Mouse (Mus musculus) neutrophil, adult 83 days (primary cell): ENCODE data around the gene Dusp11. TPM values are rescaled to one million over a fixed set of nuclear protein-coding genes. Genes with fewer than 3 reads are reported as not detected.

Source experiments
- total RNA-seq, 2 experiments: library from RNA; stranded (reverse); gene quantifications; one replicate each; pipeline ENCODE4 v1.2.4; 2023

Gene Dusp11
- total RNA-seq: 100 to 1,000 TPM; 103 to 125 TPM

DNA sequence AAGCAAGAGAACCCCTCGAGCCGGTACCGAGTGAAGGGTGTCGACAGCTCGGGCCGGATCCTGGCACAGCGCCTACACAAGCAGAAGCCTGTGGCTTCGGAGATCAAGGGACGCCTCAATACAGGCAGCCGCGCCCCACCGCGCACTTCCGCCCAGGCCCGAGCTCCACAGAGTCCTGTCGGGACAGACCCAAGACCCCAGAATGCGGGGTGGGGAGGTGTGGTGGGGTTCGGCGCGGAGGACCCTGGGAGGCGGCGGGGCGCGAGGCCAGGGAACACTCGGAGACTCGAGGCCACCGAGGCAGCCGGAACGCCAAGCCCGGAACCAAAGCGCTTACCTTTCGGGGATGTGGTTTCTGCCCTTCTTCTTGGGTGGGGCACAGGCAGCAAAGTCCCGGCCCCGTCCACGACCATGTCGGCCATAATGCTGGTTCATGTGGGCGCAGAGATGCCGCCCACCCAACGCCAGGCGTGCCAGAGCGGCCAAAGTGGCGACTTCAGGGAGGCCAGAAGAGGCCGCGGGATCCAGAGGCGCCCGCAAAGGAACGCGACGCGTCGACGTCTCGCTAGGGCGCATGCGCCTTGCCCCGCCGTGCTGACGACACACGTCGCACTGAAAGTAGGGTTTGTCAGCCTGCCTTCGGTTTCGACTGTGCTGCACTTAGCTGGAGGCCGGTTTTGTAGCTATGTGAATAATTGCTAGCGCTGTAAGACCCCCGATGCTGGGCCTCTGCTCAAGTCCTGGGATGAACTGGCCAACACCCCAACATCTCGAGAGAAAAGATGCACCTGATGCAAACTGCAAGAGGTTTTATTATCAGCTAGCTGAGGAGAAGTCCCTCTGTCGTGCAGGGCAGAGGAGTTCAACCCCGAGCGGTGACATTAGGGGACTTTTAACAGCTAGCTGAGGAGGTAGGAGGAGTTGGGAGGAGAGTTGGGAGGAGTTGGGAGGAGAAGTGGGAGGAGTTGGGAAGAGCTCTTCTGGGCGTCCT, at the start of gene Dusp11:
TSS of gene Dusp11 (minus strand) at position 567 of the 991 bp plus-strand sequence.

DNA sequence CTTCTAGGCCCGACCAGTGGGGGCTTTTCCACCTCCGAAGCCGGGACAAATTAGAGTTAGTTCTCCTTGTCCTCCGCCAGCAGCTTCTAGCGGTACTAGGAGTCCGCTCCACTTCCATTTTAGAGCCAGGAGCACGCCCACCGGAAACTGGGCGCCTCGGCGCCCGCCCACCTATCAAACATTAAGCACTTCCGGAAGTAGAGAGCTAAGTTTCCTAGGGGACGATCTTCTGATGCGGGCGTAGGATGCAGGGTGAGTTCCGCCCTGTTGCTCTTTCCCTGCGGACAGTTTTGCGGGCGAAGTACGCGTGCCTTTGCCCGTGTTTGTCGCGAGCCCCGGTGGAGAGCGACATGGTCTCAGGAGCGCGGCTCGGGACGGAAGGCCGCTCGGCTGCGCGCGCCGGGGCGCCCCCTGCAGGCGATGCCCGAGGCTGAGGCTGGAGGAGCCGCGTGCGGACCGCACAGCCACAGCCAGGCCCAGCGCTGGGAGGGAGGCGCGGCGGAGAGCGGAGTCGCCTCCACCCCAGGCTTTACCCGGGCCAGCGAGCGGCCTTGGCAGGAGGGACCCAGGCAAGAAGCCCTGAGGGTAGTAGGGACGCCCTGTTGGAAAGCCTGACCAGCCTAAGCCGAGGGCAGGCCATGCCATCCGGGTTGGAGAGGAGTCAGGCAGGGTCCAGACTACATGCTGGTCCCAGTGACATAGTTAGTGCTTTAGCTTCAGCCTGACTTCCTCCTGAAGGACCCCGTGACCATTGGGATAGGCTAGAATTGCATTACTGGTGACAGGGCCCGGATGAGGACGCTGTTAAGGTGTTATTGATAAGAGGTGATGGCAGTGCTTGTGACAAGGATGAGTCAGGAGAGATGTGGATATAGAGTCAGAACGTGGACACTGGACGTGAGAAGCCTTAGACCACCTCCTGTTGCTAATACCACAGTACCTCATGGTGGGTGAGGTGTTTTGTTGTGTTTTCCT, 45.6 kb downstream of the Dusp11 start, which contains the start of gene Nat8f1:
TSS of gene Nat8f1 (minus strand) at position 149 of the 975 bp plus-strand sequence.

DNA sequence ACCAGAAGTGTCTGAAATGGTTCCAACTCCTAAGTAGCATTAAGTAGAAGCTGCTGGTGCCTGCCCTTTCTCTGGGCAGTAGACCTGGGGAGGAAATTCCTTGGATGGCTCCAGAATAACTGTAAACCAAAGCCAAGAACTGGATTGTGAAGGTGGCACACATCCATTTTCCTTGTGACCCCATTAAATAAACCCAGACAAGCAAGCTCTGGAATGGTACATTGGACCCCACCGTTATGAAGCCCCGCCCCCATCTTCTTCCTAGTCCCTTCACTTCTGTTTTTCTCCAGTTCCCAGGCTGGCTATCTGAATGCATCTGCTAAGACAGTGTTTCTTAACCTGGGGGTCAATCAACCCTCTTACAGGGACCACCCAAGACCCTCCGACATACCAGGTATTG, 49.9 kb downstream of the Dusp11 start, which contains the start of gene Tprkb:
TSS of gene Tprkb (plus strand) at position 279 of the 400 bp plus-strand sequence.

DNA sequence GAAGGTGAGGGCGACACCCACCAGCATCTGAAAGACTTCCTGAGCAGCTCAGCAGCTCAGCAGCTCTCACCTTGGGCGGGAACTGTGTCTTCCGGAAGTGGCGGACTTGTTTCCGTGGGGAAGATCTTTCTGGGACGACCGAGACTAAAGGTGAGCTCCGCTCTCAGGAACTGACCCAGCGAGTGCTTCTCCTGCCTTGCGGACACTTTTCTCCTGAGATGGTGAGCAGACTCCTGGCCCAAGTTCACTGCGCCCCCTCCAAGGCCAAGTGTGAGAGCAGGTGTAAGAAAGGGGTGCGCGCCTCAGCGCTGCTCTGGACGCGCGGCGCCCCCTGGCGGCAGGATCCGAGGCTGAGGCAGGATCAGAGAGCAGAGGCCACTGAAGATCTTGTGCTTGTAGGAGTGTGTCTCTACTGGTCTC, 56.8 kb downstream of the Dusp11 start, which contains the start of gene Nat8f4:
TSS of gene Nat8f4 (minus strand) at position 243 of the 420 bp plus-strand sequence.

Other genes with a start within 250 kb of the Dusp11 start
- gene Nat8f7, start 248.5 kb downstream of the Dusp11 start, total RNA-seq: not detected
- not detected for gene Nat8f3, start 195.9 kb downstream of the Dusp11 start, total RNA-seq
- gene Nat8f6, start 140.7 kb downstream of the Dusp11 start, total RNA-seq: not detected
- not detected for gene Nat8f5, start 140.7 kb downstream of the Dusp11 start, total RNA-seq
- not detected for gene Nat8, start 129.6 kb downstream of the Dusp11 start, total RNA-seq
- gene Nat8f2, start 92.5 kb downstream of the Dusp11 start, total RNA-seq: not detected
- under 1 TPM; 0.85 to 0.86 TPM for gene Nat8f4, start 56.8 kb downstream of the Dusp11 start, total RNA-seq
- gene Tprkb, start 49.8 kb downstream of the Dusp11 start, total RNA-seq: 1 to 10 TPM; 6.1 to 8.4 TPM
- 1 to 10 TPM in 1 of 2 experiments, under 1 TPM in 1; 0.95 to 2.8 TPM for gene Nat8f1, start 46.0 kb downstream of the Dusp11 start, total RNA-seq
- gene Figla, start 54.5 kb upstream of the Dusp11 start, total RNA-seq: not detected
- 10 to 100 TPM; 17.5 to 23.9 TPM for gene Add2, start 67.0 kb upstream of the Dusp11 start, total RNA-seq
- gene Tgfa, start 233.6 kb upstream of the Dusp11 start, total RNA-seq: not detected